Mouse (Mus musculus) embryo, embryonic 10.5 days (tissue): Measurements from ENCODE around the gene Sp140.
A peak's percentile ranks its signal among the peaks of the same experiment; 100 is the strongest.
"Not testable (repeated sequence)": the region's sequence is repeated elsewhere in the genome, so short reads cannot be mapped to it uniquely, and the experiment has no call there.

Source experiments
- DNase-seq: peaks from one replicate; pipeline ENCODE4 v3.0.0-alpha.2; 2015; ENCODE audit warnings: low spot score

Sp140 gene

GRCm38 (mm10) chr1:85649881-85650280 is 49.7 kb downstream of the Sp140 start, which contains the start of gene Sp100:
TSS of gene Sp100 (plus strand) at chr1:85649988.
- DNase-seq, result not testable (repeated sequence)

GRCm38 (mm10) chr1:85650524-85650923 is 50.3 kb downstream of the Sp140 start:
- DNase-seq, result not testable (repeated sequence)

- not testable (repeated sequence) for DNase-seq
Measured at GRCm38 (mm10) chr1:85651770-85652275, 51.6 kb downstream of the Sp140 start.

- not testable (repeated sequence) for DNase-seq
Measured at GRCm38 (mm10) chr1:85657211-85657610, 57.0 kb downstream of the Sp140 start.

- no peak for DNase-seq
Measured at GRCm38 (mm10) chr1:85664266-85664665, 64.1 kb downstream of the Sp140 start.

GRCm38 (mm10) chr1:85680226-85680625 is 80.0 kb downstream of the Sp140 start:
- peak; percentile 21 for DNase-seq

- DNase-seq, result no peak
Measured at GRCm38 (mm10) chr1:85686666-85687065, 86.5 kb downstream of the Sp140 start.

- peak; percentile 10 for DNase-seq
Measured at GRCm38 (mm10) chr1:85687346-85687745, 87.2 kb downstream of the Sp140 start.

- DNase-seq, result no peak
Measured at GRCm38 (mm10) chr1:85690544-85690943, 90.4 kb downstream of the Sp140 start.

GRCm38 (mm10) chr1:85692281-85692680 is 92.1 kb downstream of the Sp140 start:
- DNase-seq, result no peak

- no peak for DNase-seq
Measured at GRCm38 (mm10) chr1:85693280-85693679, 93.1 kb downstream of the Sp140 start.
